Mouse (Mus musculus) liver, embryonic 16.5 days (tissue): Measurements from ENCODE around the gene Prrg3. TPM values are rescaled to one million over a fixed set of nuclear protein-coding genes. Genes with fewer than 3 reads are reported as not detected.

Source experiments
- ATAC-seq: fragments of 200-750 bp; cut with Nextera tagmentation; 2 replicates; pipeline ENCODE4 v1.8.0; 2017; ENCODE audit warnings: low read depth, mild to moderate bottlenecking, moderate number of reproducible peaks, moderate library complexity
- H3K27ac ChIP-seq: fragments of 300-500 bp; sonication (generic); 2 replicates; pipeline ENCODE4 v1.5.1; 2014; ENCODE audit warnings: mild to moderate bottlenecking, low read length
- H3K27me3 ChIP-seq: fragments of 300-500 bp; sonication (generic); 2 replicates; pipeline ENCODE4 v1.6.1; 2014; ENCODE audit warnings: low read depth, low read length, mixed read lengths; ENCODE audit not compliant: control insufficient read depth, insufficient read depth
- H3K36me3 ChIP-seq: fragments of 300-500 bp; sonication (generic); 2 replicates; pipeline ENCODE4 v1.6.1; 2014; ENCODE audit warnings: mild to moderate bottlenecking; ENCODE audit not compliant: control insufficient read depth, insufficient read depth
- H3K4me1 ChIP-seq: fragments of 300-500 bp; sonication (generic); 2 replicates; pipeline ENCODE4 v1.6.1; 2014; ENCODE audit warnings: low read depth, low read length, mixed read lengths; ENCODE audit not compliant: control insufficient read depth
- H3K4me2 ChIP-seq: fragments of 300-500 bp; sonication (generic); 2 replicates; pipeline ENCODE4 v1.6.1; 2014; ENCODE audit warnings: low read depth, low read length, mixed read lengths
- H3K4me3 ChIP-seq: fragments of 300-500 bp; sonication (generic); 2 replicates; pipeline ENCODE4 v1.5.1; 2014; ENCODE audit warnings: low read depth, mild to moderate bottlenecking, low read length
- H3K9ac ChIP-seq: fragments of 300-500 bp; sonication (generic); 2 replicates; pipeline ENCODE4 v1.6.1; 2014; ENCODE audit warnings: low read depth, low read length
- H3K9me3 ChIP-seq: fragments of 300-500 bp; sonication (generic); replicated peaks from 2 replicates; pipeline ENCODE4 v1.6.1; 2016; ENCODE audit warnings: low read length; ENCODE audit not compliant: control insufficient read depth
- WGBS: fragments of 180-500 bp; shearing (Covaris S2); extraction: QIAGEN DNeasy Blood & Tissue Kit; methylation state at CpG from one replicate; pipeline ENCODE4 v1.1.7; 2014; ENCODE audit not compliant: insufficient replicate concordance; 5-methylcytosine and 5-hydroxymethylcytosine counted together
- polyA plus RNA-seq: library from polyadenylated mRNA; unstranded; fragments of >200 nt; fragmentation: Nextera tagmentation; extraction: Ambion mirVana; gene quantifications from 2 replicates; pipeline ENCODE4 v1.2.1, GENCODE M21; 2015

The Prrg3 gene
- polyA plus RNA-seq, 1 experiment from 2014 or later: 1.5 TPM

GRCm38 (mm10) chrX:71980443-71980842, 18.0 kb downstream of the Prrg3 start:
- no peak for ATAC-seq
- H3K27ac ChIP-seq: no peak overlapping the region
- WGBS: 34% methylated on average over 3 of the region's 3 CpGs

GRCm38 (mm10) chrX:71981322-71981721, 18.9 kb downstream of the Prrg3 start:
- no peak overlapping the region for H3K9ac ChIP-seq
- ATAC-seq: no peak

More at GRCm38 (mm10) chrX:71980443-71980842, 18.0 kb downstream of the Prrg3 start:
- Histone ChIP-seq H3K4me1 (no peaks in the 10 kb centered on the region), H3K9me3 (no peaks in the 10 kb centered on the region), H3K36me3 (no peaks in the 10 kb centered on the region), H3K4me2 (no peak overlapping the region), H3K27me3 (no peaks in the 10 kb centered on the region; the same call in 1 of the 2 replicates), H3K9ac (no peak overlapping the region), H3K4me3 (no peak overlapping the region)

GRCm38 (mm10) chrX:71983205-71983604, 20.8 kb downstream of the Prrg3 start:
- Histone ChIP-seq H3K4me1 (no peaks in the 10 kb centered on the region), H3K27me3 (no peaks in the 10 kb centered on the region; the same call in 1 of the 2 replicates), H3K4me3 (no peak overlapping the region), H3K4me2 (no peak overlapping the region), H3K27ac (no peak overlapping the region), H3K36me3 (no peaks in the 10 kb centered on the region), H3K9ac (no peak overlapping the region), H3K9me3 (no peaks in the 10 kb centered on the region)
- no peak for ATAC-seq
- WGBS: 47% methylated on average over 2 of the region's 2 CpGs

More at GRCm38 (mm10) chrX:71981322-71981721, 18.9 kb downstream of the Prrg3 start:
- Histone ChIP-seq H3K4me1 (no peaks in the 10 kb centered on the region), H3K4me2 (no peak overlapping the region), H3K4me3 (no peak overlapping the region), H3K9me3 (no peaks in the 10 kb centered on the region), H3K27me3 (no peaks in the 10 kb centered on the region; the same call in 1 of the 2 replicates), H3K36me3 (no peaks in the 10 kb centered on the region), H3K27ac (no peak overlapping the region)
- WGBS: 45% methylated on average over 2 of the region's 2 CpGs

GRCm38 (mm10) chrX:71983775-71984174, 21.4 kb downstream of the Prrg3 start:
- Histone ChIP-seq H3K9ac (no peak overlapping the region), H3K27me3 (no peaks in the 10 kb centered on the region; the same call in 1 of the 2 replicates), H3K4me2 (no peak overlapping the region), H3K27ac (no peak overlapping the region), H3K9me3 (no peaks in the 10 kb centered on the region), H3K4me1 (no peaks in the 10 kb centered on the region), H3K36me3 (no peaks in the 10 kb centered on the region), H3K4me3 (no peak overlapping the region)
- ATAC-seq: no peak
- whole genome bisulfite sequencing: 61% methylated on average over 1 of the region's 1 CpGs

DNA sequence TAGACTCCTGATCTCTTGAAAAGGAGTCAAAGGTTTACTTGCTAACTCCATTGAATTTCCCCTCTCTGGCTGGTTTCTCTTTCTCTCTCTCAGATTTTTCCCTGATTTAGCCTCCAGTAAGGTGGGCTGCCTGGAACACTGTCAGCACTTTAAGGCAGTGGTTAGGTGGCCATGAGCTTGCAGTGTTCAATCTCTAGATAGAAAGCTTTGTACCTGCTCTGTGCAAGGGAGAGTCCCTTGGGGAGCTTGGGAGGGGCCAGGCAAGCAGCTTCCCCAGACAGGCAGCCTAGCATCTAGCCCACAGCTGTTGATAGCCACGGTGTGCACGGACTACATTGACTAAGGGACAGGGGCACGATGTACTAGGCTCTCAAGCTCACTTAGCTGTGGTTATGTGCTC, 29.1 kb downstream of the Prrg3 start, which contains the start of gene Cnga2:
TSS of gene Cnga2 (plus strand) at position 301 of the 400 bp plus-strand sequence.
- Histone ChIP-seq H3K9me3 (no peaks in the 10 kb centered on the region), H3K4me2 (no peak within 1 kb of the TSS), H3K36me3 (no peaks in the 10 kb centered on the region), H3K4me3 (no peak within 1 kb of the TSS), H3K27me3 (no peaks in the 10 kb centered on the region), H3K9ac (no peak within 1 kb of the TSS), H3K4me1 (no peaks in the 10 kb centered on the region), H3K27ac (no peak within 1 kb of the TSS)
- WGBS: 59% methylated on average over 3 of the region's 3 CpGs
- ATAC-seq: no peak

- no peak overlapping the region for H3K4me2 ChIP-seq
- no peak overlapping the region for H3K9ac ChIP-seq
- H3K27ac ChIP-seq: no peak overlapping the region
- no peak overlapping the region for H3K4me3 ChIP-seq
- no peaks in the 10 kb centered on the region for H3K4me1 ChIP-seq
- no peaks in the 10 kb centered on the region for H3K36me3 ChIP-seq
- 30% methylated on average over 1 of the region's 1 CpGs for WGBS
- no peaks in the 10 kb centered on the region for H3K9me3 ChIP-seq
- H3K27me3 ChIP-seq: no peaks in the 10 kb centered on the region
- no peak for ATAC-seq
These were observed 33.5 kb downstream of the Prrg3 start for GRCm38 (mm10) chrX:71995972-71996371.

- H3K4me2 ChIP-seq: no peak overlapping the region
- H3K9me3 ChIP-seq: no peaks in the 10 kb centered on the region
- H3K36me3 ChIP-seq: no peaks in the 10 kb centered on the region
- H3K9ac ChIP-seq: no peak overlapping the region
- no peaks in the 10 kb centered on the region for H3K4me1 ChIP-seq
- no peak overlapping the region for H3K4me3 ChIP-seq
- no peaks in the 10 kb centered on the region for H3K27me3 ChIP-seq
- ATAC-seq: no peak
- no peak overlapping the region for H3K27ac ChIP-seq
These were observed 47.5 kb downstream of the Prrg3 start for GRCm38 (mm10) chrX:72009930-72010329.

DNA sequence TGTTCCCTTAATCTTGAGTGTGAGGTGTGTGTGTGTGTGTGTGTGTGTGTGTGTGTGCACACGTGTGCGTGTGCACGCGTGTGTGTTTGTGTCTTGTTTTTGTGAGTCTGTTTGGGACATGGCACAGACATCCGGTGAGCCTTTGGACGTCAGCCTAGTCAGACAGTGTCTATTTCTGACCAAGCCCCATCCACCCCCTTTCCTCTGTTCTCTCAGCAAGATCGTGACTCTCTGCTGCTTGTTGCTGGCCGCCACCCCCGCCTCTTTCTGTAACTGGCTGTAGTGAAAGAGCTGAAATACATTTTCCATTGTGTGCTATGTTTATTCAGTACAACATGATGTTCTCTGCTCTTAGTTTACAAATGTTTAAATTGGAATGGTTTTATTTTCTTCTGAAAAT, 49.8 kb downstream of the Prrg3 start:
- 60% methylated on average over 9 of the region's 9 CpGs for WGBS
- H3K9me3 ChIP-seq: no peaks in the 10 kb centered on the region
- H3K4me3 ChIP-seq: no peak overlapping the region
- ATAC-seq: no peak
- no peaks in the 10 kb centered on the region for H3K27me3 ChIP-seq
- H3K9ac ChIP-seq: no peak overlapping the region
- H3K4me1 ChIP-seq: no peaks in the 10 kb centered on the region
- H3K4me2 ChIP-seq: no peak overlapping the region
- H3K36me3 ChIP-seq: no peaks in the 10 kb centered on the region
- H3K27ac ChIP-seq: no peak overlapping the region

GRCm38 (mm10) chrX:72012804-72013203, 50.4 kb downstream of the Prrg3 start:
- 22% methylated on average over 3 of the region's 3 CpGs for whole genome bisulfite sequencing
- Histone ChIP-seq H3K36me3 (no peaks in the 10 kb centered on the region), H3K4me2 (no peak overlapping the region), H3K27ac (no peak overlapping the region), H3K27me3 (no peaks in the 10 kb centered on the region), H3K9ac (no peak overlapping the region), H3K9me3 (no peaks in the 10 kb centered on the region), H3K4me1 (no peaks in the 10 kb centered on the region), H3K4me3 (no peak overlapping the region)
- ATAC-seq: no peak
